Mouse (Mus musculus) myocyte (in vitro differentiated cells): Measurements from ENCODE around the gene Nob1. TPM values are rescaled to one million over a fixed set of nuclear protein-coding genes. Genes with fewer than 3 reads are reported as not detected.
A peak's percentile ranks its signal among the peaks of the same experiment; 100 is the strongest.

Experiments used
- H3K27me3 ChIP-seq: one replicate; pipeline ENCODE4 v1.6.1; 2011; ENCODE audit not compliant: control insufficient read depth, insufficient read depth, insufficient read length
- H3K36me3 ChIP-seq: one replicate; pipeline ENCODE4 v1.6.1; 2011; ENCODE audit not compliant: control insufficient read depth, insufficient read depth
- H3K4me2 ChIP-seq: one replicate; pipeline ENCODE4 v1.6.1; 2011; ENCODE audit warnings: low read depth, control low read depth
- H3K4me3 ChIP-seq: one replicate; pipeline ENCODE4 v1.5.1; 2011; ENCODE audit warnings: mild to moderate bottlenecking, control low read depth, moderate library complexity
- H3K79me2 ChIP-seq: one replicate; pipeline ENCODE4 v1.6.1; 2011; ENCODE audit not compliant: control insufficient read depth, insufficient read depth
- H3ac ChIP-seq: one replicate; pipeline ENCODE4 v1.6.1; 2011; ENCODE audit not compliant: control insufficient read depth, insufficient read length
- CEBPB ChIP-seq: IDR thresholded peaks from 2 replicates; pipeline ENCODE4 v1.6.1; 2011; ENCODE audit warnings: mild to moderate bottlenecking, moderate library complexity; ENCODE audit not compliant: poor library complexity, insufficient read depth, severe bottlenecking
- E2F4 ChIP-seq: IDR thresholded peaks from one replicate; pipeline ENCODE4 v1.6.1; 2011; ENCODE audit warnings: mild to moderate bottlenecking, control low read depth, moderate library complexity; ENCODE audit not compliant: insufficient read depth
- MAX ChIP-seq: IDR thresholded peaks from one replicate; pipeline ENCODE4 v1.6.1; 2011; ENCODE audit warnings: low read depth, mild to moderate bottlenecking, control low read depth
- MYOD1 ChIP-seq, 3 experiments: IDR thresholded peaks; one replicate each; pipeline ENCODE4 v1.6.1; 2011; ENCODE audit warnings: control low read depth in 2 of 3, low read depth in 2 of 3, mild to moderate bottlenecking in 2 of 3, moderate library complexity in 1 of 3; ENCODE audit not compliant: insufficient read length in 2 of 3, control insufficient read depth in 1 of 3
- MYOG ChIP-seq, 3 experiments: IDR thresholded peaks; one replicate each; pipeline ENCODE4 v1.6.1; 2011; ENCODE audit warnings: control low read depth in 2 of 3, low read depth in 2 of 3, mild to moderate bottlenecking in 2 of 3; ENCODE audit not compliant: insufficient read length in 2 of 3, control insufficient read depth in 1 of 3, insufficient read depth in 1 of 3
- POLR2A ChIP-seq: IDR thresholded peaks from one replicate; pipeline ENCODE4 v1.6.1; 2011; ENCODE audit warnings: low read depth, mild to moderate bottlenecking, control low read depth, moderate library complexity; ENCODE audit not compliant: insufficient read length
- POLR2AphosphoS2 ChIP-seq: IDR thresholded peaks from one replicate; pipeline ENCODE4 v1.6.1; 2011; ENCODE audit warnings: low read depth, control low read depth; ENCODE audit not compliant: insufficient read length
- REST ChIP-seq: IDR thresholded peaks from one replicate; pipeline ENCODE4 v1.6.1; 2011; ENCODE audit warnings: mild to moderate bottlenecking, control low read depth, moderate library complexity; ENCODE audit not compliant: insufficient read depth, insufficient read length
- SRF ChIP-seq: IDR thresholded peaks from one replicate; pipeline ENCODE4 v1.6.1; 2011; ENCODE audit warnings: low read depth; ENCODE audit not compliant: control insufficient read depth, insufficient read length
- TCF12 ChIP-seq: IDR thresholded peaks from one replicate; pipeline ENCODE4 v1.6.1; 2011; ENCODE audit warnings: mild to moderate bottlenecking, control low read depth; ENCODE audit not compliant: poor library complexity, insufficient read depth, severe bottlenecking
- TCF3 ChIP-seq: IDR thresholded peaks from one replicate; pipeline ENCODE4 v1.6.1; 2011; ENCODE audit warnings: low read depth, control low read depth; ENCODE audit not compliant: insufficient read length
- USF1 ChIP-seq: IDR thresholded peaks from one replicate; pipeline ENCODE4 v1.6.1; 2011; ENCODE audit warnings: low read depth, mild to moderate bottlenecking, control low read depth, moderate library complexity
- polyA plus RNA-seq: library from polyadenylated mRNA; unstranded; fragments of >200 nt; fragmentation: generic; extraction: Trizol; gene quantifications from one replicate; pipeline ENCODE4 v1.2.1, GENCODE M21; 2012; ENCODE audit warnings: missing spikeins

The Nob1 gene
- 61.4 TPM for polyA plus RNA-seq

GRCm38 (mm10) chr8:107424597-107425229, at the start of gene Nob1:
TSS of gene Nob1 (minus strand) at chr8:107425051.
- Histone ChIP-seq H3K4me2 (peak within 1 kb of the TSS; percentile 87), H3K4me3 (peak within 1 kb of the TSS; percentile 85), H3K36me3 (peaks cover 24% of the 10 kb centered on the region), H3ac (peak within 1 kb of the TSS; percentile 76), H3K27me3 (no peaks in the 10 kb centered on the region), H3K79me2 (peaks cover 34% of the 10 kb centered on the region)
- TF ChIP-seq REST (no peak), E2F4 (no peak), TCF3 (peak; percentile 34), TCF12 (no peak), MYOD1 (IDR thresholded peaks at IDR 0.05; ENCODE audit: control insufficient read depth in 1 of 3, insufficient read length in 2 of 3, low read depth in 2 of 3) (peak in 2 of 3 experiments; percentile 91 to 94), POLR2AphosphoS2 (peak; percentile 96), MAX (peak; percentile 8), MYOG (IDR thresholded peaks at IDR 0.05; ENCODE audit: control insufficient read depth in 1 of 3, insufficient read depth in 1 of 3, insufficient read length in 2 of 3, low read depth in 2 of 3) (peak; percentile 57 to 97 (median 94)), POLR2A (peak; percentile 98)

- no peak overlapping the region for H3ac ChIP-seq
- no peak overlapping the region for H3K4me3 ChIP-seq
- TF ChIP-seq CEBPB, result no peak
- TF ChIP-seq USF1, result no peak
- no peak for TF ChIP-seq TCF12
- TF ChIP-seq E2F4, result no peak
- no peak for TF ChIP-seq POLR2AphosphoS2
- no peak overlapping the region for H3K4me2 ChIP-seq
- H3K36me3 ChIP-seq, result no peaks in the 10 kb centered on the region
- H3K79me2 ChIP-seq, result no peaks in the 10 kb centered on the region
- H3K27me3 ChIP-seq, result no peaks in the 10 kb centered on the region
Observed at GRCm38 (mm10) chr8:107473369-107473768, 48.5 kb upstream of the Nob1 start.

- H3K79me2 ChIP-seq, result no peaks in the 10 kb centered on the region
- H3K4me2 ChIP-seq, result no peak overlapping the region
- no peaks in the 10 kb centered on the region for H3K36me3 ChIP-seq
- no peak overlapping the region for H3ac ChIP-seq
- H3K27me3 ChIP-seq, result no peaks in the 10 kb centered on the region
- H3K4me3 ChIP-seq, result no peak overlapping the region
- TF ChIP-seq CEBPB, result no peak
Observed at GRCm38 (mm10) chr8:107472403-107473100, 47.7 kb upstream of the Nob1 start.

- Histone ChIP-seq H3ac (no peak overlapping the region), H3K79me2 (no peaks in the 10 kb centered on the region)
- TF ChIP-seq REST, result no peak
- TF ChIP-seq MYOD1 (IDR thresholded peaks at IDR 0.05; ENCODE audit: control insufficient read depth in 1 of 3, insufficient read length in 2 of 3, low read depth in 2 of 3), result peak in 1 of 3 experiments; percentile 4
Observed at GRCm38 (mm10) chr8:107470302-107470701, 45.5 kb upstream of the Nob1 start.

GRCm38 (mm10) chr8:107468811-107469302, 44.0 kb upstream of the Nob1 start:
- no peaks in the 10 kb centered on the region for H3K36me3 ChIP-seq
- H3K27me3 ChIP-seq, result no peaks in the 10 kb centered on the region
- H3K4me3 ChIP-seq, result no peak overlapping the region
- no peak overlapping the region for H3ac ChIP-seq
- no peak for TF ChIP-seq TCF3
- no peak for TF ChIP-seq CEBPB
- TF ChIP-seq E2F4, result no peak
- TF ChIP-seq MYOG (IDR thresholded peaks at IDR 0.05; ENCODE audit: control insufficient read depth in 1 of 3, insufficient read depth in 1 of 3, insufficient read length in 2 of 3, low read depth in 2 of 3), result no peak
- TF ChIP-seq USF1, result no peak
- TF ChIP-seq TCF12, result no peak
- TF ChIP-seq MAX, result no peak
- TF ChIP-seq POLR2A, result no peak
- TF ChIP-seq POLR2AphosphoS2, result no peak
- TF ChIP-seq REST, result no peak
- no peak for TF ChIP-seq SRF
- TF ChIP-seq MYOD1 (IDR thresholded peaks at IDR 0.05; ENCODE audit: control insufficient read depth in 1 of 3, insufficient read length in 2 of 3, low read depth in 2 of 3), result no peak
- no peak overlapping the region for H3K4me2 ChIP-seq
- no peaks in the 10 kb centered on the region for H3K79me2 ChIP-seq

More at GRCm38 (mm10) chr8:107470302-107470701, 45.5 kb upstream of the Nob1 start:
- Histone ChIP-seq H3K27me3 (no peaks in the 10 kb centered on the region), H3K4me2 (no peak overlapping the region), H3K36me3 (no peaks in the 10 kb centered on the region), H3K4me3 (no peak overlapping the region)
